Mouse (Mus musculus) brain, embryonic 14.5 days (tissue): ENCODE data around the gene Dedd2.

Experiments used
- CTCF ChIP-seq: fragments of 200-500 bp; IDR thresholded peaks from 2 replicates; pipeline ENCODE4 v1.5.1; 2012; ENCODE audit warnings: inconsistent platforms, mild to moderate bottlenecking, moderate library complexity, borderline replicate concordance; ENCODE audit not compliant: insufficient read depth, insufficient read length; ENCODE audit errors: extremely low read depth
- POLR2A ChIP-seq: fragments of 200-500 bp; IDR thresholded peaks from 2 replicates; pipeline ENCODE4 v1.6.1; 2012; ENCODE audit warnings: mild to moderate bottlenecking, inconsistent platforms, borderline replicate concordance; ENCODE audit not compliant: poor library complexity, insufficient read depth, insufficient read length, severe bottlenecking; ENCODE audit errors: extremely low read depth

GRCm38 (mm10) chr7:25248846-25249313, 28.5 kb upstream of the Dedd2 start:
- TF ChIP-seq POLR2A (no peak), CTCF (no peak)
